Mouse (Mus musculus): ENCODE results near the gene Slamf9. TPM values are rescaled to one million over a fixed set of nuclear protein-coding genes. Genes with fewer than 3 reads are reported as not detected.
A peak's percentile ranks its signal among the peaks of the same experiment; 100 is the strongest.

Gene Slamf9
- polyA plus RNA-seq, 1 experiment from 2014 or later: not detected

DNA sequence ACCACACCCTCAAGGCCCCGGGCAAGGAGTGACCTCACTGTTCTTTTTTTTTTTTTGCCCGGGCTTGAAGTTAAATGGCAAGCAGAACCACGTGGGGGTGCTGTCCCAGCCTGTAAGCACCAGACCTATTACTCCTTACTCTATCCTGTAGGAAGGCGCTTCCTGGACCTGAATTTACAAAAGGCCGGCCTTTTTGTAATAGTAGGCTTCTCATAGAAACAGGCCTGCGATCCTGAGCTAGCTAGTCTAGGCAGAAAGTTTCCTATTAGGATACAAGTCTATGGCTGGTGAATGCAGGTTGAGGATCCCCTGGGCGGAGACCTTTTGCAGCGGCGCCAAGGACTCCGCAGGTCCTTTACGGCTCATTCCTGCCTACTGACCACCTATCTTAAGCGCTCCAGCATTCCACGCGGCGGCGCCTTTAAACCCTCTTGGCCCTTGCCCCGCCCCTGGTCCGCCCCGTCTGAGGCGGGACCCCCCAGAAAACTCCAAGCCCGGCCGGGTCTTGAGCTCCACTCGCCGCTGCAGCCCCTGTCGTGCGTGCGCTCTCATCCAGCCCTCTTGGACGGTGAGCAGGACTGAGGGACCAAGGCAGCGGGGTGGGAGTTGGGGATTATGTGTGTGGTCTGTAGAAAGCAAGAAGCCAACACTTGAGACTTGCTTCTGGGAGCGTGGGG is 24.7 kb downstream of the Slamf9 start, which contains the start of gene Tagln2:
Tagln2 (plus strand) TSS at position 283 of the 677 bp plus-strand sequence.
- Histone ChIP-seq H3K9me3 (no peaks in the 10 kb centered on the region), H3K4me2 (replicated peaks) (peak within 1 kb of the TSS; percentile 50), H3K4me3 (peak within 1 kb of the TSS; percentile 39), H3K9ac (replicated peaks) (peak within 1 kb of the TSS; percentile 43), H3K27me3 (peaks cover 13% of the 10 kb centered on the region), H3K36me3 (peaks cover 31% of the 10 kb centered on the region), H3K4me1 (peaks cover 29% of the 10 kb centered on the region), H3K27ac (replicated peaks) (peak within 1 kb of the TSS; percentile 57)
- WGBS: 1% methylated on average over 30 of the region's 30 CpGs
- peak; percentile 36 for ATAC-seq (replicated peaks)

DNA sequence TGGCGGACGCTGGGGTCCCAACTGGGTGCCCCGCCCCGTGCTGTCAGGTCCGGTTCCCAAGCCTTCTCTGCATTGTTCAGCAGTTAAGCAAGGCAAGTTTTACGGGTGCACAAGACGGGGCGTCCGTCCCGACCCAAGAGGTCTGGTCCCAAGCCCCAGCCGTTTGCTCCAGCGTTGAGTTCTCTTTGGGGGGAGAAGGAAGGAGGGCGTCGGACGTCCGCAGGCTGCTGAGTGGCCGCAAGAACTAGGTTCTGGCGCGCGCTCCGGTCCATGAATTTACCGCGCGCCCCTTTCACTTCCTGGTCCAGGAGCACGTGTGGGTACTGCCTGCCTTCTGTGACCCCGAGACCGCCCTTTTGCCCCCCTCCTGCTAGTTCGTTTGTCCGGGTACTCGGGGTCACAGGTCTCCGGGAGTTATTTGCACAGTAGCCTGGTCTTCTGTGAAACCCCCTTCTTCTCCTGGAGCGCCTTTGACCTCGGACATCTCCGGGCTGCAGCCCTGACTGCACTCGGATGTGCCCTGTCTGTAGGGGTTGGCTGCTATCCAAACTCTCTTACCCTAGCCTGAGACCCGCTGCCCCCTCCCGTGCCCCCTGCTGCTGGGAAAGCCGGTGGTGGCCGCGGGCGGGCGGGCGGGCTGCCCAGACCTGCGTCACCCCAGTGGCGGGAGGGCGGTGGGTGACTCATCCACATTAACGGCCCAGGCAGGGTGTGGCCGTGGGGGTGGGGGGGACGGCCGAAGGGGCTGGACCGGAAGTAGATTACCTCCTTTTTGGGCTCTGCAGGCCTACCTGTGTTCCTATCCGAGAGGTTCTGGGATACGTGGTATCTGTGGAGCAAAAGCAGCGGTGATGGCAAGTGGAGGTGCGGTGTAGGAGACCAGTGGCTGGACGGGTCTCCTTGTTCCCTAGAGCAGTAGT is 25.6 kb downstream of the Slamf9 start:
- ATAC-seq (replicated peaks): peak; percentile 10; the same call in 1 of the 2 replicates
- peaks cover 13% of the 10 kb centered on the region for H3K27me3 ChIP-seq

DNA sequence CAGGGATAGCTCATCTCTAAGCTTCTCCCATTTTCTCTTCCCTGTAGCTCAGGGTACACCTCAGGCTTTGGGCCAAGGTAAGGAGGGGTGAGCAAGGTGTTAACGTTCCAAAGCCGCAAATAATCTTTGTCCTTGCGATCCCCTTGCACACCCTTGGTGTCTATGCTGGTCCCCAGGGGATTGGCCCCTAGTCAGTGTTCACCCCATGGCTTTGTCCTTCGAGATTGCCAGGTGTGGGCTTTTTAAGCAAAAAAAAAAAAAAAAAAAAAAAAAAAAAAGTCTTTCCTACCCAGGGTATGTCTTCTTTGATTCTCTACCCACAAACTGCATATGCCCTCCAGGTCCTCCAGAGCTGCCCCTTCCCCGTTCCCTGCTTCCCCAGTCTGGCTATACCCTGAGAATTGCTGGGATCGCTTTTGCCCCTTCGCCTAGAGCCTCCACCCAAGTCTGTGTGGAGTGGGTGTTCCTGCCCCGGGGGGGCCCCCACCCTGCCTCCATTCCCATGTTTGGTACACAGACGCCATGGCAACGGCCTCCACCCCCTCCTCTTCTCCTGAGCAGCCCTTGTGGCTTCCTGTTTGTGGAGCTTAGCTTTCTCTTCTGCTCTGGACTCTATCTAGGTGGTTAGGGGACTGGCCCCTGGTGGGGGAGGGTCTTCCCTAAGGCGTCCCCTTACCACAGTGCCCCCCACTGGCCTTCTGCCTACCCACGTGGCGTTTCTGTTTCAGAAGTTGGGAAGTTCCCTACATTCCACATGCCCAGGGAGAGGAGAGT is 26.4 kb downstream of the Slamf9 start:
- no peak; the same call in 1 of the 2 replicates for ATAC-seq (replicated peaks)
- H3K9ac ChIP-seq (replicated peaks): peak overlapping the region; percentile 43; the same call in 1 of the 2 replicates
- peaks cover 13% of the 10 kb centered on the region for H3K27me3 ChIP-seq
- H3K4me2 ChIP-seq (replicated peaks): peak overlapping the region; percentile 50
- peak overlapping the region; percentile 39 for H3K4me3 ChIP-seq
- H3K9me3 ChIP-seq: no peaks in the 10 kb centered on the region
- H3K36me3 ChIP-seq: peaks cover 18% of the 10 kb centered on the region
- WGBS: 43% methylated on average over 13 of the region's 13 CpGs
- peaks cover 29% of the 10 kb centered on the region for H3K4me1 ChIP-seq
- no peak overlapping the region for H3K27ac ChIP-seq (replicated peaks)

More for the DNA sequence above, 25.6 kb downstream of the Slamf9 start:
- Histone ChIP-seq H3K4me3 (peak overlapping the region; percentile 39), H3K36me3 (peaks cover 25% of the 10 kb centered on the region), H3K27ac (replicated peaks) (peak overlapping the region; percentile 57), H3K4me2 (replicated peaks) (peak overlapping the region; percentile 50), H3K9ac (replicated peaks) (peak overlapping the region; percentile 43), H3K9me3 (no peaks in the 10 kb centered on the region), H3K4me1 (peaks cover 29% of the 10 kb centered on the region)
- WGBS: 2% methylated on average over 56 of the region's 56 CpGs

DNA sequence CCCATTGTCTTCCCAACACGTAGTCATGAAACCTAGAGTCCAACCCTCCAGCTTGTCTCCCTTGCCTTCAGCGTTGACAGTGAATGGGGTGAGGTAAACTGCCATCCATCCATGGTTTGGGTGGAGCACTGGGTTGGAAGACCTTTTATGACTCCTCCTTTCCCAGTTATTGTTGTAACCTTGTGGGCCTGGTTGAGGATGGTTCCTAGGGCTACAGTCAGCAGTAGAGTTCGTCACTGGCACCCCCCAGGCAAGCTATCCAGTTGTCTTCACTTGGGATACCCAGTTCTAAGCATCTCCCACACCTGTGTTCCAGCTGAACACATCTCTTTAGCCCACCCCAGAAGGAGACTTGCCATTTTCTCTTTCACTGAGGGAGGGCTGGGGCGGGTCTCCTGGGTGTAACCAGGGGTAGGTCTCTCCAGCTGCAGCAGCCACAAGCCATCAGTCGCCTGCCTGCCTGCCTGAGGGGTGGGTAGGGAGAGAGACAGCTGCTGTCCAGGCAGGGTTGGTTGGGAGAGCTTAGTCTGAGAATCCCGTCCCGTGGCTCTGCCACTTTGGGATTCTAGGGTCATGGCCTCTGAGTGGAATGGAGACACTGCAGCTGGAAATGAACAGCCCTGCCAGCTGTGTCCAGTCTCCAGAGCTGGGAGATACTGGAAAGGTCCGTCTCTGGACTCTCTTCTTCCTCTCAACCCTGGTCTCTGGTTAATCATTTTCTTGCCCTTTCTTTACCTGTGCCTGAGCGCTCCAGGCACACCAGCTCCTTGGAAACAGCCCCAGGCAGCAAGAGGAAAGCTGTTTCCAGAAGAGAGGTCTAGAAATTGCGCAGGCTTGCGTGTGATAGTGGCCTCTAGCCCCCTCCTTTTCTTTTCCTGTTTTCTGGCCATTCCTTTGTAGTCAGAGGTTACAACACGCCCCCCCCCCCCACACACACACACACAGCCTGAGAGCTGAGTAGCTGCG is 27.3 kb downstream of the Slamf9 start:
- Histone ChIP-seq H3K4me1 (peaks cover 29% of the 10 kb centered on the region), H3K4me3 (no peak overlapping the region), H3K4me2 (replicated peaks) (0 out of 2 replicates have a peak overlapping the region, but pooled peaks have one; percentile 18), H3K9ac (replicated peaks) (no peak overlapping the region), H3K36me3 (peaks cover 9% of the 10 kb centered on the region), H3K27me3 (peaks cover 13% of the 10 kb centered on the region), H3K9me3 (no peaks in the 10 kb centered on the region), H3K27ac (replicated peaks) (no peak overlapping the region)
- no peak for ATAC-seq (replicated peaks)
- 41% methylated on average over 13 of the region's 13 CpGs for WGBS

DNA sequence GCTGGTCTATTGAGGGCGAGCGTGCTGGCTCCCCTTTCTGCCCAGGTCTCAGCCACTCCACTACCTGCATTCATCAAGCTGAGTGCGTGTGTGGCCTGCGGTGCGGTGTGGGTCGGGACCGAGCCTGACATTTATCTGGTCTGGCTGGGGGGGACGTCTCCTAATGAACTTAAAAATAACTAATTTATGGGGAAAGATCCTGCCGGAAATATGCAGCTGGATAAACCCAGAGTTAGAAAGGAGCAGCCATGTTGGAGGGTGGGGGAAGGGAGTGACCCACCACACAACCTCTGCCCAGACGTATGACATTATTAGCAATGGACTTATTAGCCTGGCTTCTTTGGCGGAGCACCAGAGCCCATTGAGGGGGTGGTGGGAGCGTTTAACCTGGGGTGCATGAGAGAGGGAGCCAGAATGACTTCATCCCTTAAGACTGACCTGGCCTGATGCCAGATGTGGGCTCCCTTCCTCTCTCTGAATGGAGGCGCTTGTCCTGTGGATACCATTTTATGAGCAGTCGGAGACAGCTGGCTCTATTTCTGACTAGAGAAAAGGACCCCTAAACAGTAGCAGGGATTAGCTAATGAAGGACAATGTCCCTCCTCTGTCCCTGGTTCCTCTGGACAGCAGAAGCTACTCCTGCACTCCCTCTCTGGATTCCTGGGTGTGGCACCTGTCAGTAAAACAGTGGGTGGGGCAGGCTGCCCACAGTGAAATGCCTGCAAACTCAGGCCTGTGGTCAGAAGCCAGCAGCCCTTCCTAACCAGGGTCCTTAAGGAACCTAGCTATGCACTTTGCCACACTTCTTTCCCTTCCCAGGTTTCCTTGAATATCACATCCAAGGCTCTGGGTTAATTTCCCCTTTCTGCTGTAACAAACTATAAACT is 28.2 kb downstream of the Slamf9 start:
- peaks cover 13% of the 10 kb centered on the region for H3K27me3 ChIP-seq
- peak overlapping the region; percentile 18; the same call in 1 of the 2 replicates for H3K4me2 ChIP-seq (replicated peaks)
- H3K36me3 ChIP-seq: 0 out of 2 replicates have a peak, but pooled peaks cover under 1% of the 10 kb centered on the region
- H3K9ac ChIP-seq (replicated peaks): no peak overlapping the region
- 24% methylated on average over 14 of the region's 14 CpGs for WGBS
- 0 out of 2 replicates have a peak, but pooled peaks have one; percentile 15 for ATAC-seq (replicated peaks)
- H3K9me3 ChIP-seq: no peaks in the 10 kb centered on the region
- peaks cover 29% of the 10 kb centered on the region for H3K4me1 ChIP-seq
- no peak overlapping the region for H3K27ac ChIP-seq (replicated peaks)
- no peak overlapping the region for H3K4me3 ChIP-seq

DNA sequence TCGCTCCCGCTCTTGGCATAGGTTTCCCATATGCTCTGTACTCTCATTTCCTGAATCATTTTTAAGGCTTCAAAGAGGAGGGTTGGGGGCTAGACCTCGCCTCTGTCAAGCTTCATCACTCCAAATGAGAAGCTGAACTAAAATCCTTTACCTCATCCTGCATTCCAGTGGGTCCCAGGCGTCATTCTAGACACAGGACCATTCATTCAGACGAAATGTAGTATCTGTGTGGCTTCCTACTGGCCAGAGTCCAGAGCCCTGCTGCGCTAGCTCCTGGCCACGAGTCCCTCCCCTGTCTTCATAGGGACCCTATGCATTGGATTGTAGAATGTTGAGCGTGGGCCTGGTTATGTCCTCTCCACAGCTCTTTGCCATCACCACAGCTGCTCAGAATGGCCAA is 29.6 kb downstream of the Slamf9 start:
- H3K4me3 ChIP-seq: no peak overlapping the region
- no peak overlapping the region for H3K4me2 ChIP-seq (replicated peaks)
- H3K27ac ChIP-seq (replicated peaks): no peak overlapping the region
- peaks cover 7% of the 10 kb centered on the region; the same call in 1 of the 2 replicates for H3K27me3 ChIP-seq
- 67% methylated on average over 8 of the region's 8 CpGs for WGBS
- no peak for ATAC-seq (replicated peaks)
- H3K4me1 ChIP-seq: peaks cover 28% of the 10 kb centered on the region
- no peaks in the 10 kb centered on the region for H3K36me3 ChIP-seq
- H3K9ac ChIP-seq (replicated peaks): no peak overlapping the region
- no peaks in the 10 kb centered on the region for H3K9me3 ChIP-seq

DNA sequence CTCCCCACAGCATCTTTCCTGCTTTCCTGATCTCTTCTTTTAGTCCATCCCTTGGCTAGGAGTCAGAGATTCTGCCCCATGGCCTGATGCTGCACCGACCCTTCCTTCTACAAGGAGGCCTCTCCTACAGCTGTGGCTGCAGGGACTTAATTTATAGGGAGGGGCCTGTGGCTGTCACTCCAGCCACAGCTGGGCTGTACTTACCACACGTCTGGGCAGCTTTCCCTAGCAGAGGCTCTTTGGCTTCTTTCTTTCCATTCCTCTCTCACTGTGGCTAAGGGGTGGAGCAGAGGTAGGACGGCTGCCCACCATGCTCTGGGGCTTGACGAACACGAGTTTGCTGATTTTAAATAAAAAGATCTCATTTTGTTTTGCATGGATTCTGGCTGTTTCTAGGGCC is 31.8 kb downstream of the Slamf9 start:
- no peak overlapping the region for H3K27ac ChIP-seq (replicated peaks)
- no peaks in the 10 kb centered on the region for H3K36me3 ChIP-seq
- no peak overlapping the region for H3K4me2 ChIP-seq (replicated peaks)
- H3K9me3 ChIP-seq: no peaks in the 10 kb centered on the region
- H3K4me3 ChIP-seq: no peak overlapping the region
- 64% methylated on average over 5 of the region's 5 CpGs for WGBS
- no peak overlapping the region for H3K9ac ChIP-seq (replicated peaks)
- peaks cover 13% of the 10 kb centered on the region for H3K4me1 ChIP-seq
- no peaks in the 10 kb centered on the region; the same call in 1 of the 2 replicates for H3K27me3 ChIP-seq
- no peak for ATAC-seq (replicated peaks)

DNA sequence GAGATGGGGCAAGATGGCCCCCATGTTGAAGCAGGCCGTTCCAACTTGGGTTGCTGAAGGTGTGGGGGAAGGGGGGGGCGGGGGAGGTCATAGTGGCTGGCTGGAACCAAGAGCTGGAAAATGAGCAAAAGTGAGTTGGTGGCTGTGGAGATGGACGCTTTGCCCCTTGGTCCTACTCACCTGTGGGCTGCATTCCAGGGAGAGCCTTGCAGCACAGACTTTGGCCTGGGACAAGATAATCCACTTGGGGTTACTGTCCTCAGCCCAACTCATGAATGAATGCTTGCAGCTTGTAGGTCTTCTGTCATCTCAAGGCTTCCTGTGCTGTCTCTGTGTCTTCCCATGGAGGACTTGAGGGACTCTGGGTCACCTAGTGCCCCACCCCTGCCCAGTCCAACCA is 32.5 kb downstream of the Slamf9 start:
- H3K4me1 ChIP-seq: peaks cover 10% of the 10 kb centered on the region
- no peak overlapping the region for H3K4me3 ChIP-seq
- no peak overlapping the region for H3K27ac ChIP-seq (replicated peaks)
- WGBS: 84% methylated on average over 3 of the region's 3 CpGs
- no peak overlapping the region for H3K9ac ChIP-seq (replicated peaks)
- H3K4me2 ChIP-seq (replicated peaks): no peak overlapping the region
- no peak for ATAC-seq (replicated peaks)
- H3K27me3 ChIP-seq: no peaks in the 10 kb centered on the region
- H3K36me3 ChIP-seq: no peaks in the 10 kb centered on the region
- H3K9me3 ChIP-seq: no peaks in the 10 kb centered on the region

DNA sequence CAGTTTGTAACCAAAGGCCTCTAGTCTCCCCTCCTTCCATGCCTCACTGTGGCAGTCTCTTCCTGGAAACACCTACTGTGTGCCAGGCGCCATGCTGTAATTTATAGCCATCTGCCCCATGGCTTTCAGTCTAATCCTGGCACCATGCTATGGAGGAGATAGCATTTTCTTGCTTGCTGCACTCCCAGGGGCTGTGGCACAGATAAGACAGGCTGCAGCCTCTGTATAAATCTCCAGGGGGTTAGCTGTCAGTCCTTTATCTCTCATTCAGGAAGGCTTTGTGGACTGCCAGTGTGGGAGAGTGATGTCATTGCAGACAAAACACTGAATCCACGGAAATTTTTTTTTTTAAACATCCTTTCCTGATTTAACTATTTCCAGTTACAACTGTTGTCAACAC is 33.0 kb downstream of the Slamf9 start:
- H3K27ac ChIP-seq (replicated peaks): no peak overlapping the region
- H3K36me3 ChIP-seq: no peaks in the 10 kb centered on the region
- no peak overlapping the region for H3K4me3 ChIP-seq
- H3K4me1 ChIP-seq: peaks cover 5% of the 10 kb centered on the region
- H3K9me3 ChIP-seq: no peaks in the 10 kb centered on the region
- no peaks in the 10 kb centered on the region for H3K27me3 ChIP-seq
- ATAC-seq (replicated peaks): no peak
- no peak overlapping the region for H3K9ac ChIP-seq (replicated peaks)
- 45% methylated on average over 2 of the region's 2 CpGs for WGBS
- H3K4me2 ChIP-seq (replicated peaks): no peak overlapping the region

DNA sequence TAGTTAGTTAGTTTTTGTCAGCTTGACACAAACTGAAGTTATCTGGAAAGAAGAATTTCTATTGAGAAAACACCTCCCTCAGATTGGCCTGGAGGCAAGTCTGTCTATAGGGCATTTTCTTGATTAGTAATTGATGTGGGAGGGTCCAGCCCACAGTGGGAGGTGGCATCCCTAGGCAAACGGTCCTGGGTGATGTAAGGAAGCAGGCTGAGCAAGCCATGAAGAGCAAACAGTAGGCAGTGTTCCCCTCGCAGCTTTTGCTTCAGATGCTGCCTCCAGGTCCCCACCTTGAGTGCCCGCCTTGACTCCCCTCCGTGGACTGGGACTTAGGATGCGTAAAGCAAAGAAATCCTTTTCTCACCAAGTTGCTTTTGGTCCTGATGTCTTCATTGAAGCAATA is 34.1 kb downstream of the Slamf9 start:
- Histone ChIP-seq H3K4me2 (replicated peaks) (no peak overlapping the region), H3K4me1 (no peaks in the 10 kb centered on the region), H3K9ac (replicated peaks) (no peak overlapping the region), H3K4me3 (no peak overlapping the region), H3K36me3 (no peaks in the 10 kb centered on the region), H3K9me3 (no peaks in the 10 kb centered on the region), H3K27me3 (no peaks in the 10 kb centered on the region), H3K27ac (replicated peaks) (no peak overlapping the region)
- WGBS: 79% methylated on average over 5 of the region's 5 CpGs
- ATAC-seq (replicated peaks): no peak
